Mouse (Mus musculus) intestine, embryonic 14.5 days (tissue): ENCODE data around the gene Fmnl2. TPM values are rescaled to one million over a fixed set of nuclear protein-coding genes. Genes with fewer than 3 reads are reported as not detected.
A peak's percentile ranks its signal among the peaks of the same experiment; 100 is the strongest.

ENCODE experiments used
- ATAC-seq: fragments of 200-750 bp; cut with Nextera tagmentation; replicated peaks from 2 replicates; pipeline ENCODE4 v1.8.0; 2017; ENCODE audit warnings: low read depth, moderate number of reproducible peaks, moderate TSS enrichment, moderate library complexity; ENCODE audit not compliant: low FRiP score, low TSS enrichment
- DNase-seq: peaks from one replicate; pipeline ENCODE4 v3.0.0-alpha.2; 2018; ENCODE audit warnings: low spot score
- H3K27ac ChIP-seq: fragments of 300-500 bp; sonication (generic); 2 replicates; pipeline ENCODE4 v1.5.1; 2014; ENCODE audit warnings: low read depth, mild to moderate bottlenecking, control low read depth
- H3K27me3 ChIP-seq: fragments of 300-500 bp; sonication (generic); replicated peaks from 2 replicates; pipeline ENCODE4 v1.6.1; 2014; ENCODE audit warnings: low read length, control low read depth; ENCODE audit not compliant: control insufficient read depth, insufficient read depth
- H3K36me3 ChIP-seq: fragments of 300-500 bp; sonication (generic); 2 replicates; pipeline ENCODE4 v1.6.1; 2014; ENCODE audit warnings: low read length, control low read depth; ENCODE audit not compliant: control insufficient read depth, insufficient read depth
- H3K4me1 ChIP-seq: fragments of 300-500 bp; sonication (generic); replicated peaks from 2 replicates; pipeline ENCODE4 v1.6.1; 2014; ENCODE audit warnings: low read length, control low read depth, mixed read lengths; ENCODE audit not compliant: control insufficient read depth, insufficient read depth
- H3K4me2 ChIP-seq: fragments of 300-500 bp; sonication (generic); 2 replicates; pipeline ENCODE4 v1.6.1; 2014; ENCODE audit warnings: low read length
- H3K4me3 ChIP-seq: fragments of 300-500 bp; sonication (generic); 2 replicates; pipeline ENCODE4 v1.5.1; 2014; ENCODE audit warnings: low read depth, low read length, control low read depth, mixed read lengths
- H3K9ac ChIP-seq: fragments of 300-500 bp; sonication (generic); 2 replicates; pipeline ENCODE4 v1.6.1; 2014; ENCODE audit warnings: mild to moderate bottlenecking, low read length
- H3K9me3 ChIP-seq: fragments of 300-500 bp; sonication (generic); 2 replicates; pipeline ENCODE4 v1.6.1; 2016; ENCODE audit warnings: low read length, control low read depth; ENCODE audit not compliant: control insufficient read depth
- WGBS: fragments of 180-500 bp; shearing (Covaris S2); extraction: QIAGEN DNeasy Blood & Tissue Kit; methylation state at CpG from one replicate; pipeline ENCODE4 v1.1.7; 2014; 5-methylcytosine and 5-hydroxymethylcytosine counted together
- polyA plus RNA-seq: library from polyadenylated mRNA; unstranded; fragments of >200 nt; fragmentation: Nextera tagmentation; extraction: Ambion mirVana; gene quantifications from 2 replicates; pipeline ENCODE4 v1.2.1, GENCODE M21; 2014

Gene Fmnl2
- polyA plus RNA-seq, 1 experiment from 2014 or later = 6.1 TPM

DNA sequence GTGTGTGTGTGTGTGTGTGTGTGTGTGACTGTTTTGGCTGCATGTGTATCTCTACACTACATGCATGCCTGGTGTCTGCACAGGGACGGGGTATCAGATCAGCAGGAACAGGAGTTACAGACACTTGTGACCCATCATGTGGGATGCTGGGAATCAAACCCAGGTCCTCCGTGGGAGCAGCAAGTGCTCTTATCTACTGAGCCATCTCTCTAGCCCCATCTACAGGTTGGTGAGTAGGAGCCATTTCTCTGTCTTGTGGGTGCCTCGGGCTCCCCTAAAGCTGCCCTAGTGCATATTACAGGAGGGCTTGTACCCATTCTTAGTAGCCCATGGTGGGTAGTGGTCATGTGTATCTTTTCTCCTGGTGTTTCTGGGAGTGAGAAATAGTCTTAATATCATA, 90.7 kb downstream of the Fmnl2 start:
- Histone ChIP-seq H3K36me3 (no peaks in the 10 kb centered on the region), H3K27ac (no peak overlapping the region), H3K27me3 (no peaks in the 10 kb centered on the region), H3K4me2 (no peak overlapping the region), H3K4me1 (peaks cover 11% of the 10 kb centered on the region; the same call in 1 of the 2 replicates), H3K4me3 (no peak overlapping the region), H3K9ac (no peak overlapping the region), H3K9me3 (no peaks in the 10 kb centered on the region)
- DNase-seq (no peak), ATAC-seq (no peak)
- 94% methylated on average over 3 of the region's 3 CpGs for WGBS

DNA sequence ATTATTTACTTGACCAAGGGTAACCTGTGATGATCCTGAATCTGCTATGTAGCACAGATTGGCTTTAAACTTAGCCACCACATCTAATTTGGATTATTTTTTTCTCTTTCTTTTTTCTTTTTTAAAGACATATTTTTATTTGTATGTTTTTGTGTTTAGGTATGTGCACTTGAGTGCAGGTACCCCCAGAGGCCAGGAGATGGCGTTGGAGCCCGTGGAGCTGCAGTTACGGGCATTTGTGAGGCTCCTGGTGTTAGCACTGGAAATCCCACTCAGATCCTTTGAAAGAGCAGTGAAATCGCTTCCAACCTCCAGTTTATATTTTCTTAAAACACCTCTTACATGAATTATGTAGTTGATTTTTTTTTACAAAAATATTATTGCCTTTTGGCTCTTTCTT, 91.9 kb downstream of the Fmnl2 start:
- Histone ChIP-seq H3K4me2 (no peak overlapping the region), H3K9ac (no peak overlapping the region), H3K27ac (no peak overlapping the region), H3K4me3 (no peak overlapping the region), H3K4me1 (peaks cover 3% of the 10 kb centered on the region; the same call in 1 of the 2 replicates), H3K36me3 (no peaks in the 10 kb centered on the region), H3K9me3 (0 out of 2 replicates have a peak, but pooled peaks cover 2% of the 10 kb centered on the region), H3K27me3 (no peaks in the 10 kb centered on the region)
- WGBS = 96% methylated on average over 4 of the region's 4 CpGs
- ATAC-seq (no peak), DNase-seq (no peak)

DNA sequence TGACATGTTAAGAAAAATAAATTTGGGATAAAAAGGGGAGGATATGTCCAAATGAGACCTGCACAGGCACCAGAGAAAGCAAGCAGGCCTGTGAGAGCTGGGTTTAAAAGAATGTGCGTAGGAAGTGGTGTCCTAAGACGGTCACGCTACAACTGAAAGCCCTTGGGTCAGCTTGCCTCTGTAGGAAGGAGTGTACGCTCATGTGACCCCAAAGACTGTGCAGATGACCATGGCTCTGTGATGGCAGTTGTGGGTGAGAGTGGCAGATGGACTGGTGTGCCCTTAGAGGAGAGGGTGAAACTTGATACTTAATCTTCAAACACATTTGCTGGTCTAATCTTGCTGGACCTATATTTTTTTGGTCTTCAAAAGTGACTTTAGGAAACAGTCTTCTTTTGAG, 92.6 kb downstream of the Fmnl2 start:
- Histone ChIP-seq H3K9ac (no peak overlapping the region), H3K9me3 (0 out of 2 replicates have a peak, but pooled peaks cover 3% of the 10 kb centered on the region), H3K27ac (no peak overlapping the region), H3K4me2 (no peak overlapping the region), H3K4me1 (peaks cover 4% of the 10 kb centered on the region; the same call in 1 of the 2 replicates), H3K4me3 (no peak overlapping the region), H3K36me3 (no peaks in the 10 kb centered on the region), H3K27me3 (no peaks in the 10 kb centered on the region)
- 88% methylated on average over 4 of the region's 4 CpGs for WGBS
- ATAC-seq (no peak), DNase-seq (no peak)

DNA sequence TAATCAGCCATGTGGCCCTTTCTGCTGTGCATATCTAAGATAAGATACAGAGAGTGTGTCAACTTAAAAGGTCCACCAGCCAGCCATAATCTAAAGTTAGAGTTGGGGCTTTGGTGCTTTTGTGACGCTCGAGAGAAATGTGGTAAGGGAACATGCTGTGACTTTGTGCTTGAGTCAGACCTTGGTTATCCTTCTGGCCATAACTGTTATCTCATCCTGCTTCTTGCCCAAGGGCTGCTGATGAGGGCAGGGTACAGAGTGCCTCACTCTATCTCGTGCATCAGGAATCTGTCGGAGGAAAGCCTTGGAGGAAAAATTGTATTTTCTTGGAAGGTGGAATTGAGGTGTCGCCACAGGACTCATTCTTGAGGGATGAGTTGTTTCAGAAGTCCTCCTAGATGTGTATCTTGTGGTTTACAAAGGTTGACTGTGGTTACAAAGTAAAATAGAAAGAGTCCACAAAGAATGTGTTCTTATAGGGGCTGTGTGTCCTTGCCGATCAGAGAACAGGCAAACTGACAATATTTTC, 94.6 kb downstream of the Fmnl2 start:
- 0 out of 2 replicates have a peak, but pooled peaks cover 3% of the 10 kb centered on the region for H3K9me3 ChIP-seq
- H3K36me3 ChIP-seq = no peaks in the 10 kb centered on the region
- no peak overlapping the region for H3K4me3 ChIP-seq
- ATAC-seq (0 out of 2 replicates have a peak, but pooled peaks have one; percentile 43), DNase-seq (no peak)
- H3K9ac ChIP-seq = no peak overlapping the region
- H3K4me2 ChIP-seq = no peak overlapping the region
- H3K27ac ChIP-seq = no peak overlapping the region
- peaks cover 4% of the 10 kb centered on the region for H3K4me1 ChIP-seq
- no peaks in the 10 kb centered on the region for H3K27me3 ChIP-seq
- WGBS = 60% methylated on average over 6 of the region's 6 CpGs

DNA sequence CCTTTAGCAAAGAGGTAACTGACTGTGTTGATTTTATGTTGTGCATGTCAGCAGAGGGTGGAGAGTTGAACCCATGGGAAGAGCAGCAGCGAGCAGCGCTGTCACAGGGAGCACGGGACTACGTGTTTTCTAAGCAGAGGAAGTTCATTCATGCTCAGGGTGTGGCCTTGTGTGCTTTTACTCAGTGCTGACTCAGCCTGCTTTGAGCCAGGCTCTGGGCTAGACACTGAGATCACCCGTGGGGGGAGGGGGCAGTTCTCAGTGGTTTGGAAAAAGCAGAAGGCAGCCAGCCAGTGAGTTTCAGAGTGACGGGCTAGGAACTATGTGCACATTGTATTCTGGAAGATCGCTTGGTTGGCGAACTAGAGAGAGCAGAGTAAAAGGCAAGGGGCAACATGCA, 97.4 kb downstream of the Fmnl2 start:
- DNase-seq (no peak), ATAC-seq (0 out of 2 replicates have a peak, but pooled peaks have one; percentile 25)
- no peak overlapping the region for H3K9ac ChIP-seq
- H3K36me3 ChIP-seq = no peaks in the 10 kb centered on the region
- H3K27ac ChIP-seq = no peak overlapping the region
- H3K4me2 ChIP-seq = no peak overlapping the region
- H3K27me3 ChIP-seq = no peaks in the 10 kb centered on the region
- H3K4me3 ChIP-seq = no peak overlapping the region
- H3K9me3 ChIP-seq = 0 out of 2 replicates have a peak, but pooled peaks cover 3% of the 10 kb centered on the region
- 66% methylated on average over 8 of the region's 8 CpGs for WGBS
- peaks cover 30% of the 10 kb centered on the region for H3K4me1 ChIP-seq

DNA sequence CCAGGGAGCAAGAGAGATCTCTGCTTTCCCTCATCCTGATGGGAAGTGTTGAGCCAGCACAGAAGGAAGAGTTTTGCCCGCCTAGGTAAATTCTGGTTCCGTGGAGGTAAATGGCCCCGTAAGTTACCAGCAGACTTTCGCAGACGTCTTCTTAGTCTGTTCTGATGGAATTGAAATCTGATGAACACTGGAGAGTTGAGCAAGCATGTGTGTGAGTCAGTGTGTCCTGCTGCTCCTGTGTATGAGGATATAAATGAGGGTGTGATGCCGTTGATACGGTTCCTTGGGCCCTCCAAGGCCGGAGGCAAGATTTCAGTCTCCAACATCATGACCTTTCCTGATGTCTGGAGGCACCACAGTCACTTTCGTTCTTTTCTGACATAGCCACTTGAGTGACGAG, 98.2 kb downstream of the Fmnl2 start:
- peaks cover 37% of the 10 kb centered on the region for H3K4me1 ChIP-seq
- DNase-seq = no peak

DNA sequence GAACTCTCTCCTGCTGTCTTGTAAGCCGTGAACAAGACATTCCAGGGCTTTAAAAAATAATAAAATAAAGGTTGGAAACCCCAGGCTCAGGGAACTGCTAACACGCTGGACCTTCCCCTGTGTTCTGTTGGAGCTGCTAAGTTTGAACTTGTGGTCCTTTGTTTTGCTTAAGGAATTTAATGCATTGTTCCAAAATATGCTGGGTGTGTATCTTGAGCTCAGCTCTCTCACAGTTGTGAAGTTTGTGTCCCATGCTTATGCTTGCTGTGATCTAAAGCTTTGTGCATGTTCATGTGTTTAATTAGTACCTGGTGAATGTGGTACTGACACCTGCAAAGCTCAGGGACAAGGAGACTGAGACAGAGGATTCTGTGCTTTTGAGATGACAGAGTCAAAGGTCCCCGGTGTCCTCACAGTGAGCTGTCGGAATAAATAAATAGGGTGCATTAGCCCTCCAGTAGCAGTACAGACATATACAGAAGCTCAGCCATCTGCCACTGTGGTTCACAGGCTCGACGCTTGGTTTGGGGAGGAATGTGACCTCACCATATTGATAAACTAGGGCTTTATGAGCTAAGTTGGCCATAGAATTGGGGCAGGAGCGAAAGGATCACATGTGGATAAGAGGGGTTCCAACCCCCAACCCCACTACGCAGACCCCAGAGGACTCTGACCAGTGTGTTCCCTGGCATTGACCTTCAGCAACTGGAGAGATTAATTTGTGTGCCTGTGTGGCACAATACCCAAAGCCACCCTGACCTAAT, 100.3 kb downstream of the Fmnl2 start:
- H3K4me2 ChIP-seq = peak overlapping the region; percentile 47
- WGBS = 47% methylated on average over 8 of the region's 8 CpGs
- peaks cover 39% of the 10 kb centered on the region for H3K4me1 ChIP-seq
- H3K4me3 ChIP-seq = no peak overlapping the region
- H3K36me3 ChIP-seq = no peaks in the 10 kb centered on the region
- DNase-seq = no peak
- peak overlapping the region; percentile 29; the same call in 1 of the 2 replicates for H3K9ac ChIP-seq
- H3K9me3 ChIP-seq = 0 out of 2 replicates have a peak, but pooled peaks cover 3% of the 10 kb centered on the region
- H3K27ac ChIP-seq = peak overlapping the region; percentile 67
- no peaks in the 10 kb centered on the region for H3K27me3 ChIP-seq
- no peak for ATAC-seq

More for the DNA sequence above, 98.2 kb downstream of the Fmnl2 start:
- H3K27ac ChIP-seq = no peak overlapping the region
- H3K9ac ChIP-seq = no peak overlapping the region
- 0 out of 2 replicates have a peak, but pooled peaks cover 3% of the 10 kb centered on the region for H3K9me3 ChIP-seq
- no peak overlapping the region for H3K4me3 ChIP-seq
- no peaks in the 10 kb centered on the region for H3K36me3 ChIP-seq
- no peak overlapping the region for H3K4me2 ChIP-seq
- WGBS = 89% methylated on average over 10 of the region's 10 CpGs
- no peaks in the 10 kb centered on the region for H3K27me3 ChIP-seq
- no peak for ATAC-seq

DNA sequence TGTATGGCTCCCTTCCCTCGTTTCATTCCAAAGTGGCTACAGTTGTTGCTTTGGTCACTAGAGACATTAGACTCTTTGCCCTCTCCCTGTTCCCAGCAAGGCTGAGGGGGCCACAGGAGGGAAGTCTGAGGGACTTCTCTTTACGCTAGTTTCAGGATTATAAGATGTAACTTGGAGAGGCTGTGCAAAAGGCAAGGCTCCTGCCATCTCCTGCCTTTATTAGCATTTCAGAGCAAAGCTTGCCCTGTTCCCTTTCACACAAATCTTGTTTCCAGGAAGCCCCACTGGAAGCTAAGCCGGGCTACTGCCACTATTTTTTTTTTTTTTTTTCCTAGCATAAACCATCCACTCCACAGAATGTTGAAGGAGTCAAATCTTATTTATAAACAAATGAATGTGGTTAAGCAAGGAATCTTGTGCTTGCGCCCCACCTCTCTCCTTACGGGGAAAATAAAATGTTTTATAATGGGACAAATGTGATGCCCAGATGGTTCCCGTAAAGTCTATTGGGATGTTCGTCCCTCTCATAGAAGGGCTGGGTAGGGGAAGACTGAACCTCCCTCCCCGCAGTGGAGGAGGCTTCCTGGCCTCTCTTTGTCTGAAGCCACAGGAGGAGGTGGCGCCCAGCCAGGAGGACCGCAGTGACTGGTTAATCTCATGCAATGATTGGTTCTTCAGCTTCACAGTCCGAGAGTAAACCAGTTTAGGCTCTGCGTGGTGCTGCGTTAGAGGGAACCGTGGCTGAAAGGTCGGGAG, 101.1 kb downstream of the Fmnl2 start:
- H3K9ac ChIP-seq = peak overlapping the region; percentile 29
- H3K4me1 ChIP-seq = peaks cover 39% of the 10 kb centered on the region
- peak overlapping the region; percentile 47 for H3K4me2 ChIP-seq
- no peaks in the 10 kb centered on the region for H3K36me3 ChIP-seq
- 0 out of 2 replicates have a peak, but pooled peaks cover 3% of the 10 kb centered on the region for H3K9me3 ChIP-seq
- H3K27me3 ChIP-seq = no peaks in the 10 kb centered on the region
- 0 out of 2 replicates have a peak overlapping the region, but pooled peaks have one; percentile 6 for H3K4me3 ChIP-seq
- ATAC-seq (peak; percentile 74), DNase-seq (peak; percentile 80)
- WGBS = 3% methylated on average over 15 of the region's 15 CpGs
- peak overlapping the region; percentile 67 for H3K27ac ChIP-seq
